Mouse (Mus musculus): ENCODE measurements around the gene Fgd6.

Fgd6 gene

GRCm38 (mm10) chr10:94035658-94036374 is at the start of gene Fgd6, which contains the start of gene Vezt:
Fgd6 (plus strand) TSS chr10:94036001.
Vezt (minus strand) TSS chr10:94035817.
- peak; percentile 100 for DNase-seq

GRCm38 (mm10) chr10:93994136-93994535 is 41.7 kb upstream of the Fgd6 start:
- no peak for DNase-seq

GRCm38 (mm10) chr10:93995100-93995499 is 40.7 kb upstream of the Fgd6 start:
- DNase-seq, result no peak

- DNase-seq, result no peak
Measured at GRCm38 (mm10) chr10:93999357-93999756, 36.4 kb upstream of the Fgd6 start.

- peak; percentile 7 to 25 for DNase-seq
Measured at GRCm38 (mm10) chr10:94000223-94000622, 35.6 kb upstream of the Fgd6 start.

GRCm38 (mm10) chr10:94008356-94008755 is 27.4 kb upstream of the Fgd6 start:
- DNase-seq, result no peak

GRCm38 (mm10) chr10:94009991-94010679 is 25.7 kb upstream of the Fgd6 start:
- no peak for DNase-seq

- DNase-seq, result no peak
Measured at GRCm38 (mm10) chr10:94011024-94011423, 24.8 kb upstream of the Fgd6 start.

- peak; percentile 48 to 52 for DNase-seq
Measured at GRCm38 (mm10) chr10:94013196-94013595, 22.6 kb upstream of the Fgd6 start.

GRCm38 (mm10) chr10:94014200-94014599 is 21.6 kb upstream of the Fgd6 start:
- DNase-seq, result no peak

- no peak for DNase-seq
Measured at GRCm38 (mm10) chr10:94017455-94017854, 18.3 kb upstream of the Fgd6 start.

- no peak for DNase-seq
Measured at GRCm38 (mm10) chr10:94020587-94020986, 15.2 kb upstream of the Fgd6 start.

GRCm38 (mm10) chr10:94021059-94021458 is 14.7 kb upstream of the Fgd6 start:
- DNase-seq, result no peak

- no peak for DNase-seq
Measured at GRCm38 (mm10) chr10:94025079-94025478, 10.7 kb upstream of the Fgd6 start.

- peak in 1 of 2 experiments; percentile 10 for DNase-seq
Measured at GRCm38 (mm10) chr10:94028493-94028892, 7.3 kb upstream of the Fgd6 start.

GRCm38 (mm10) chr10:94031164-94031563 is 4.6 kb upstream of the Fgd6 start:
- DNase-seq, result no peak

- peak; percentile 66 to 71 for DNase-seq
Measured at GRCm38 (mm10) chr10:94034876-94035657, 734 bp upstream of the Fgd6 start.

GRCm38 (mm10) chr10:94036375-94036758 is 566 bp downstream of the Fgd6 start:
- DNase-seq, result peak in 1 of 2 experiments; percentile 53

GRCm38 (mm10) chr10:94037196-94037595 is 1.4 kb downstream of the Fgd6 start:
- DNase-seq, result no peak

GRCm38 (mm10) chr10:94037596-94037995 is 1.8 kb downstream of the Fgd6 start:
- no peak for DNase-seq

- no peak for DNase-seq
Measured at GRCm38 (mm10) chr10:94038366-94039260, 2.8 kb downstream of the Fgd6 start.

- DNase-seq, result no peak
Measured at GRCm38 (mm10) chr10:94043908-94044307, 8.1 kb downstream of the Fgd6 start.

Measured in cerebellum, adult 18-20 months (tissue).